Mouse (Mus musculus): ENCODE measurements around the gene Lmo2. TPM values are rescaled to one million over a fixed set of nuclear protein-coding genes. Genes with fewer than 3 reads are reported as not detected.

Lmo2 gene
- polyA plus RNA-seq, 1 experiment from 2014 or later, result 14.5 TPM

- Histone ChIP-seq H3K9me3 (no peaks in the 10 kb centered on the region), H3K4me3 (no peak overlapping the region), H3K27ac (no peak overlapping the region), H3K4me2 (replicated peaks) (no peak overlapping the region), H3K27me3 (peaks cover 9% of the 10 kb centered on the region; the same call in 1 of the 2 replicates), H3K36me3 (no peaks in the 10 kb centered on the region), H3K9ac (no peak overlapping the region), H3K4me1 (peaks cover 6% of the 10 kb centered on the region; the same call in 1 of the 2 replicates)
- ATAC-seq (ENCODE audit: low FRiP score, low read depth), result no peak
- WGBS, result 55% methylated on average over 8 of the region's 8 CpGs
Observed at GRCm38 (mm10) chr2:103946892-103947291, 10.9 kb upstream of the Lmo2 start.

- peaks cover 6% of the 10 kb centered on the region; the same call in 1 of the 2 replicates for H3K4me1 ChIP-seq
- H3K27ac ChIP-seq, result no peak overlapping the region
- WGBS, result 46% methylated on average over 8 of the region's 8 CpGs
- H3K4me2 ChIP-seq (replicated peaks), result no peak overlapping the region
- peaks cover 9% of the 10 kb centered on the region; the same call in 1 of the 2 replicates for H3K27me3 ChIP-seq
- no peak overlapping the region for H3K4me3 ChIP-seq
- H3K9ac ChIP-seq, result no peak overlapping the region
- H3K36me3 ChIP-seq, result no peaks in the 10 kb centered on the region
- ATAC-seq (ENCODE audit: low FRiP score, low read depth), result no peak
- H3K9me3 ChIP-seq, result no peaks in the 10 kb centered on the region
Observed at GRCm38 (mm10) chr2:103947982-103948655, 9.7 kb upstream of the Lmo2 start.

- Histone ChIP-seq H3K9me3 (no peaks in the 10 kb centered on the region), H3K9ac (no peak overlapping the region), H3K4me3 (no peak overlapping the region), H3K36me3 (no peaks in the 10 kb centered on the region), H3K27ac (no peak overlapping the region), H3K4me1 (no peaks in the 10 kb centered on the region), H3K4me2 (replicated peaks) (no peak overlapping the region), H3K27me3 (no peaks in the 10 kb centered on the region)
- 87% methylated on average over 6 of the region's 6 CpGs for WGBS
- ATAC-seq (ENCODE audit: low FRiP score, low read depth), result no peak
Observed at GRCm38 (mm10) chr2:103953050-103953835, 4.5 kb upstream of the Lmo2 start.

- no peaks in the 10 kb centered on the region for H3K4me1 ChIP-seq
- 74% methylated on average over 3 of the region's 3 CpGs for whole genome bisulfite sequencing
- H3K36me3 ChIP-seq, result no peaks in the 10 kb centered on the region
- H3K27ac ChIP-seq, result no peak overlapping the region
- H3K4me3 ChIP-seq, result no peak overlapping the region
- H3K9ac ChIP-seq, result no peak overlapping the region
- no peak overlapping the region for H3K4me2 ChIP-seq (replicated peaks)
- H3K9me3 ChIP-seq, result no peaks in the 10 kb centered on the region
- no peak for ATAC-seq (ENCODE audit: low FRiP score, low read depth)
- H3K27me3 ChIP-seq, result no peaks in the 10 kb centered on the region
Observed at GRCm38 (mm10) chr2:103955714-103956113, 2.1 kb upstream of the Lmo2 start.

- Histone ChIP-seq H3K4me1 (no peaks in the 10 kb centered on the region), H3K4me2 (replicated peaks) (no peak overlapping the region), H3K4me3 (no peak overlapping the region), H3K36me3 (no peaks in the 10 kb centered on the region), H3K9me3 (no peaks in the 10 kb centered on the region), H3K27me3 (no peaks in the 10 kb centered on the region), H3K27ac (no peak overlapping the region), H3K9ac (no peak overlapping the region)
- no peak for ATAC-seq (ENCODE audit: low FRiP score, low read depth)
- WGBS, result 81% methylated on average over 6 of the region's 6 CpGs
Observed at GRCm38 (mm10) chr2:103956867-103957266, 919 bp upstream of the Lmo2 start.

- WGBS, result 65% methylated on average over 3 of the region's 3 CpGs
- H3K9ac ChIP-seq, result no peak overlapping the region
- H3K4me3 ChIP-seq, result no peak overlapping the region
- no peaks in the 10 kb centered on the region for H3K9me3 ChIP-seq
- no peak overlapping the region for H3K4me2 ChIP-seq (replicated peaks)
- no peaks in the 10 kb centered on the region for H3K4me1 ChIP-seq
- no peak overlapping the region for H3K27ac ChIP-seq
- no peaks in the 10 kb centered on the region for H3K36me3 ChIP-seq
- ATAC-seq (ENCODE audit: low FRiP score, low read depth), result no peak
- H3K27me3 ChIP-seq, result no peaks in the 10 kb centered on the region
Observed at GRCm38 (mm10) chr2:103958634-103959033, 848 bp downstream of the Lmo2 start.

GRCm38 (mm10) chr2:103959066-103959465 lies 1.3 kb downstream of the Lmo2 start:
- no peaks in the 10 kb centered on the region for H3K27me3 ChIP-seq
- no peaks in the 10 kb centered on the region for H3K9me3 ChIP-seq
- no peak overlapping the region for H3K4me3 ChIP-seq
- H3K36me3 ChIP-seq, result no peaks in the 10 kb centered on the region
- H3K4me1 ChIP-seq, result no peaks in the 10 kb centered on the region
- no peak for ATAC-seq (ENCODE audit: low FRiP score, low read depth)
- H3K27ac ChIP-seq, result no peak overlapping the region
- no peak overlapping the region for H3K9ac ChIP-seq
- 80% methylated on average over 5 of the region's 5 CpGs for WGBS
- H3K4me2 ChIP-seq (replicated peaks), result no peak overlapping the region

- no peak overlapping the region for H3K27ac ChIP-seq
- WGBS, result 91% methylated on average over 6 of the region's 6 CpGs
- H3K4me1 ChIP-seq, result no peaks in the 10 kb centered on the region
- H3K4me3 ChIP-seq, result no peak overlapping the region
- H3K36me3 ChIP-seq, result no peaks in the 10 kb centered on the region
- no peak overlapping the region for H3K9ac ChIP-seq
- no peak for ATAC-seq (ENCODE audit: low FRiP score, low read depth)
- no peaks in the 10 kb centered on the region for H3K9me3 ChIP-seq
- no peak overlapping the region for H3K4me2 ChIP-seq (replicated peaks)
- H3K27me3 ChIP-seq, result no peaks in the 10 kb centered on the region
Observed at GRCm38 (mm10) chr2:103959574-103959973, 1.8 kb downstream of the Lmo2 start.

- Histone ChIP-seq H3K4me1 (no peaks in the 10 kb centered on the region), H3K9me3 (no peaks in the 10 kb centered on the region), H3K9ac (no peak overlapping the region), H3K27me3 (peaks cover 15% of the 10 kb centered on the region), H3K4me3 (no peak overlapping the region), H3K4me2 (replicated peaks) (no peak overlapping the region), H3K27ac (no peak overlapping the region), H3K36me3 (no peaks in the 10 kb centered on the region)
- no peak for ATAC-seq (ENCODE audit: low FRiP score, low read depth)
- WGBS, result 78% methylated on average over 4 of the region's 4 CpGs
Observed at GRCm38 (mm10) chr2:103962349-103962748, 4.6 kb downstream of the Lmo2 start.

GRCm38 (mm10) chr2:103965391-103965790 lies 7.6 kb downstream of the Lmo2 start:
- Histone ChIP-seq H3K9ac (no peak overlapping the region), H3K9me3 (no peaks in the 10 kb centered on the region), H3K36me3 (no peaks in the 10 kb centered on the region), H3K4me3 (no peak overlapping the region), H3K4me2 (replicated peaks) (no peak overlapping the region), H3K4me1 (peaks cover 7% of the 10 kb centered on the region), H3K27ac (no peak overlapping the region), H3K27me3 (peaks cover 36% of the 10 kb centered on the region)
- ATAC-seq (ENCODE audit: low FRiP score, low read depth), result no peak
- WGBS, result 91% methylated on average over 3 of the region's 3 CpGs

- Histone ChIP-seq H3K36me3 (no peaks in the 10 kb centered on the region), H3K9me3 (no peaks in the 10 kb centered on the region), H3K4me1 (peaks cover 21% of the 10 kb centered on the region), H3K27ac (no peak overlapping the region), H3K9ac (no peak overlapping the region), H3K27me3 (peaks cover 64% of the 10 kb centered on the region), H3K4me2 (replicated peaks) (no peak overlapping the region), H3K4me3 (no peak overlapping the region)
- WGBS, result 71% methylated on average over 4 of the region's 4 CpGs
- ATAC-seq (ENCODE audit: low FRiP score, low read depth), result no peak
Observed at GRCm38 (mm10) chr2:103968186-103968585, 10.4 kb downstream of the Lmo2 start.

- peak overlapping the region; percentile 98 for H3K4me2 ChIP-seq (replicated peaks)
- no peak overlapping the region for H3K27ac ChIP-seq
- peaks cover 66% of the 10 kb centered on the region for H3K27me3 ChIP-seq
- 0 out of 2 replicates have a peak, but pooled peaks have one; percentile 4 for ATAC-seq (ENCODE audit: low FRiP score, low read depth)
- peak overlapping the region; percentile 71; the same call in 1 of the 2 replicates for H3K9ac ChIP-seq
- H3K4me3 ChIP-seq, result peak overlapping the region; percentile 74
- H3K9me3 ChIP-seq, result no peaks in the 10 kb centered on the region
- no peaks in the 10 kb centered on the region for H3K36me3 ChIP-seq
- H3K4me1 ChIP-seq, result peaks cover 21% of the 10 kb centered on the region
- 21% methylated on average over 10 of the region's 10 CpGs for WGBS
Observed at GRCm38 (mm10) chr2:103968919-103969436, 11.2 kb downstream of the Lmo2 start.
